Mouse (Mus musculus): ENCODE data around the gene Aff3.

Gene Aff3

DNA sequence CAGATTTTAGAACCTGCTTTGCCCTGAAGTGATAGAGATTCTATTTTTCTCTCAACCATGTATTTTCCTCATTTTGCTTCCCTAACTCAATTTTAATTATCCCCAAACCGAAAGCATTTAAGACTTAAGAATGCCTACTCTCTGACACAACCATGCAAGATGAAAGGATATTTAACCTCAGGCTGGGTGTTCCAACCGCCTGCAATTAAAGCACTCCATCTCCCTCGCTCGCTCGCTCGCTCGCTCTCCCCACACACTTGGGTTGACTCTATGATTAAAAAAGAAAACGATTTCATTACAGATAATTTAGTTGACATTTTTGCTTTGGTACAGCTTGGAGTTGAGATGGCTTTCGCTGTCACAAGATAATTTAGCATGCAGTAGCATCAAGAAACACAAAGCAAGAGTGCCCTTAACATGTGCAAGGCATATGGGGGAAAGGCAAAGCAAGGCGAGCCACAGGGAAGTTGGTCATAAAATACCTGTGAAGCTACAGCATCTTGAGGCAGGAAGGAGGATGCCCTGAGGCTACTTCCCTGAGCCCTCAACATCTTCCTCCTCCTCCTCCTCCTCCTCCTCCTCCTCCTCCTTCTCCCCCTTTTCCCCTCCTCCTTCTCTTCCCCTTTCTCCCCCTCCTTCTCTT, 167.7 kb downstream of the Aff3 start:
- no peak for DNase-seq (ENCODE audit: low read depth, low spot score)

DNA sequence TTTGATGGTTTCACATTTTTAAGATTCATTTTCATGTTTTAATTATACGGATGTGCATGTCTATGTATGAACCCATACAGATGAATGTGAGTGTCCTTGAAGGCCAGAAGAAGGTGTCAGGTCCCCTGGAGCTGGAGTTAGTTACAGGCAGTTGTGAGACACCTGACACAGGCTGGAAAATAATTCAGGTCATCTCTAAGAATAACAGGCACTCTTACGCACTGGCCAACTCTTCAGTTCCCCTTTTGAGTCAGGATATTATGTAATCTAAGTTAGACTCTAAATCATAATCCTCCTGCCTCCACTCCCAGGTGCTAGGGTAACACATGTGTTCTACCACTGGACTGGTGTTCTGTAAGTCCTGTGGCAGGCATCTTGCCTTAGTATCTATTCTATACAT, 169.5 kb downstream of the Aff3 start:
- no peak for DNase-seq (ENCODE audit: low read depth, low spot score)

DNA sequence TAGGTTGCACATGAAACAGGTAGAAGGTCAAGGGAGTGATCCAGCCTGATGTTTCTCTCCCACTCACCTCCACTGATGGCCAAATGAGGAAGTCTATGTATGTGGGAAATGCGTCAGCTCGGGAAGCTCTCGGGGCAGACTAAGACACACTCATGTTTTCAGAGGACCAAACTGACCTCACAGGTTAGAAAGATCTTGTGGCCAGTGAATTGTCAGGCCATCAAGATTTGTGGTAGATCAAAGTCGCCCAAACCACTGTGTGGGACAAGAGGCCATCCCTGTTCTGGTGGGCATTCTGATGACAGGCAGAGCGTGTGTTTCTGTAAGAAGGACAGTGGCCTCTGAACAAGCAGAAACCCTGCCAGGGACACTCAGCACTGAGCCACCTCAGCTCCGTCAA, 175.0 kb downstream of the Aff3 start:
- DNase-seq (ENCODE audit: low read depth, low spot score): no peak

DNA sequence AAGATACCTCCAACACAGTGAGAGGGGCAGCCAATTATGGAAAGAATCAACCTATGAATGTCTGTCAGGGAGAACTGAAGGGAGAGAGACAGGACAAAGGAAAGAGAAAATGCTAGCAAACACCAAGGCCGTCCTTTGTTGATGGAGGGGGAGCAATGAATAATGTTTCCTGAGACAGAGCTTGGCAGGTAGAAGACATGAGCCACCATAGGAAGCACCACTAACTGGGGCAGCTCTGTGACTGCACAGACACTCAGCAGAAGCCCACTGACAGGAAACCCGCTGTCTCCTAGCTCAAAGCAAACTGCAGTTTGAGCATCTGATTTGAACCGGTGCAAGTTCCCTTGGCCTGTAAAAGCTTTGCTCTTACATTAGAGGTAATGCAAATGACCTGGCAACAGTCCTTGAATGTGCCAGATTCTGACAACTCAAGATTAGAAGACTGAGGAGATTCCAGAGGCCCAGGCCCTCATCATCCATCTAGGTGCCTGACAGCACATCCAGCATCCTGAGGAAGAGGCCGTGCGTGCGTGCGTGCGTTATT, 176.0 kb downstream of the Aff3 start:
- peak; percentile 36 for DNase-seq (ENCODE audit: low read depth, low spot score)

DNA sequence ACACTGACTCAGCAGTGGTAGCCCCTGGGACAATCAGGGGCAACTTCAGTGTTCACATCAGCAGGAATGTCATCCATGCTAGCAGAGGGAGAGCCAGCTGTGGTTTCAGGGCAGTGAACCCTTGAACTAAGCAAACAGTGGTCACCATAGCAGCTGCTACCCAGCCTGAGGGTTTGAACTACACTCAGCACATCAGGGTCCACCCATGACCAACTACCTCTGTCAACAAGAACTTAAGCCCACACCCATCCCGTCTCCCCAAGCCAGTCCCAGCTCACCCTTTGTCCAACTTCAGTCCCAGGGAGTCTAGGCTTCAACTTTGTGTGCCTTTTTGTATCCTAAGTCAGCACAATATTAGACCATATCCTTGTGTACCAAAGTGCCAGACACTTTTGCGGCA, 176.9 kb downstream of the Aff3 start:
- DNase-seq (ENCODE audit: low read depth, low spot score): no peak

DNA sequence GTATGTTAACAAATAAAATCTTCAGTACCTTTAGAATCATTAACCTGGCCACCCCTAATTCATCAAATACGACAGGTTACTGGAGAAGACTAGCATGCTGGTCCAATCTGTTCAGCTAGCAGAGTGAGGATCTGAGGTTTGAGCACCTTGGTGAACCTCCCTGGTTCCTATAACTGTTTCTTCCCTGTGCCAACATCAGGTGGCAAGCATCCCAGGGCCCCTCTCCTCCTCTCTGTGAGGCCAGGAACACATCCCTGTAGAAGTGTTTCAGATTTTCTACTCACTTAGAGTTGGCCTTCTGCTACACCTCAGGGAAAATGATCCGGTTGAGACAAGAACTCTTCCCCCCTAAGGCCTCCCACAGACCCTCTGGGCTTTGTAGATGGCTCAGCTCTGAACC, 181.6 kb downstream of the Aff3 start:
- no peak for DNase-seq (ENCODE audit: low read depth, low spot score)

DNA sequence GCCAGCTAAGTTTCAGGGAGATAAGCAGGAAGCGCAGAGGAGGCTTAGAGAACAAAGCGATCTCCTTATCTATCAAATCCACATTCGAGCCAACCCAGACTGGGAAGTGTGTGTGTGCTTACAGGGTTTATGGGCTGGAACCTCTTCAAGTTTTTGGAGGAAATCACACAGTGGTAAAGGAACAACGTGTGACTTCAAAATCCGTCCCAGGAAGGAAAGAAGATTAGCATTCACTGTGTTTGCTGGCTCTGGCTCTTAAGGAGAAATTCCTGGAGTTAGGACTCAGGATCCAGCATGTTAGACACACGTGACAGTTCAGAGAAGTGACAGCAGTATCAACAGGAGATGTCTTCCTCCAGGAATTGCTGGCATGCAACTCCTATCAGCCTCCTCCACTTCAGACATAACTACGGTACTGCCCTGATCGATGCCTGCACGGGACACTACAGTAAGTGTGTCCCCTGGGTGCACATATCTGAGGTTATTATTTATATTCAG, 186.5 kb downstream of the Aff3 start:
- DNase-seq (ENCODE audit: low read depth, low spot score): no peak

DNA sequence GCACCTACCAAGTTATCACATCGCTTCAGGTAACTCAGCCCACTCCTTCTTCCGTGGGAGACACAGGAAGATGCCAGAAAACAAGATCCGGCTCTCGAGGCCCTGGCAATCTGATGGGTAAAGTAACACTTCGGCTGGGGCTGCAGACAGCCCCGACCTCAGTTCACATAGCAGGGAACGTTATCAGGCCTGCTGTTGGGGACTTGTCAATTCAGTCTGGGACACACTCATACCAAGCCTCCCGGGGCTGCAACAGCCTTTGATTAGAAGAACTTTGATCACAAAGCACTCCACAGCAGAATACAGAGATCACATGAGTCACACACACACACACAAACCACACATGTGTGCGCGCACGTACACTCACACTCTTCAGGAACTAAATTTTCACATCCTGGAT, 193.9 kb downstream of the Aff3 start:
- no peak for DNase-seq (ENCODE audit: low read depth, low spot score)

DNA sequence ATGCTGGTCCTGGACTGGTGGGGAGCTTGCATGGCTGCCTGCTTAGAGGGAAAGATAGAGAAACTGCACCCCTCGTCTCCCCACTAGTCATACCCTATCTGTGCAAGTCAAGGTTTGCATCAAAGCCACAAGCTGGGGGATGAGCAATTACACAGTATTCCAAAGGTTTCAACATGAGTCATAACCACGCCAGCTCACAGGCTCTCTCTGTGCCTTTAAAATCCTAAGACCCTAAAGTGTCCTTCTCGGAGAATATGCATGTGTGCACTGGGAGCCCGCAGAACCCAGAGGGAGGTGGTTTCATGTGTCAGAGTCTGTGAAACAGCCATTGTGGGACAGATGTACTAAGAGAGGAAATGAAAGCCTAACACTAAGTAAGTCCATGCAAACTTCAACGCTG, 194.6 kb downstream of the Aff3 start:
- DNase-seq (ENCODE audit: low read depth, low spot score): no peak

DNA sequence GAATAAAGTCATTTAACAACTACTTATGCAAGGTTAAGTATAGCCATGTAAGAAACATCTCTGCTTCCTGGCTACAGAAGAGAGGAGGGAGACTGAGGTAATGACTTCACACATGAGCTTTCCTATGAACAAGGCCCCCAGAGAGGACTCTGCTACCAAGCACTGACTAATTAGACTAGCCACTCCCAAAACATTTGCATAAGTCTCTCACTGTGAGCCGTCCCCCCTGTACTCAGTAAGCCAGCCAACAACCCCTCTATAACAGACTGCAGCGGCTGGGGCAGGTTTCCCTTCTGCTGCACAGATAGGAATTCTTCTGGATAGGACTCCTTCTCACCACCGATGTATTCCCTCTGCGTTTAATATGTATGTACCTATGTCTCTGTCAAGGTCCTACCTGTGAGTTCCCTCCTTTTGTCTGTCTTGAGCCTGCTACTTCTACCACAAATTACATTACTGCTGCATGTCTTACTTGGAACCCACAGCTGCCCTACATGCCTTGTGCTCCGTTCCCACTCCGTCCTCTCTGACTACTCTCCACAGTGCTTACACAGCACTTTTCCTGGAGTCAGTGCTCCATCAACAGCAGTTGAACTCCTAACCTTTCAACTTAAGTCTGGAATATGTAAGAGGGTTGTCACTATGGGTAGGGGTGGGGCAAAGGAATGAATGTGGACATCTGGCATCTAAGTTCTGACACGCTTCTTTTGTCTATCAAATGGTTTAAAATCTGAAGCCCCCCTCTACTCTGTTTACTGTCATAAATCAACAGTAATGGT, 197.3 kb downstream of the Aff3 start:
- DNase-seq (ENCODE audit: low read depth, low spot score): no peak

DNA sequence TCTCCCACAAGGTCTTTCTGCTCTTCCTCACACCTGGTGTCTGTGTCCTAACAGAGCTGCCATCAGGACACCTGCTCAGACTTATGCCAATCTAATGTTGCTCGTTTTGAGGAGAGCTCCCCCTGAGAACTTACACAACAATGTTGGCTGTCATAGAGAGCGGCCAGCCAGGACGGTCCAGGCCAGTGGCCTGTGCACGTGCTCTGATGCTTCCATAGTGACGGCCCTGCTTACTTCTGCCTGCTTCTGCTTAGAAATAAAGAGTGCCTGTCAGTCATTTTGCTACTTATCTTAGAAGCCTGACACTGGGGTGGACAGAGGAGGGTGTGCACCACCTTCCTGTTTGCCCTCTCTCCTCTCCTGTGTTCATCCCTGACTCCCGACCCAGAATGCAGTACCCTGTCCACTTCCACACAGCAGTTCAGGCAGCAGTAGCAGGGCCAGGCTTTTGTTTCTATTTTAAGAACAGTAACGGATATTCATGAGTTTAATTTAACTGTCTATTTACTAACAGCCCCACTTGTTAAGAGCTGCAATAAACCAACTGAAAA, 208.0 kb downstream of the Aff3 start:
- DNase-seq (ENCODE audit: low read depth, low spot score): no peak

DNA sequence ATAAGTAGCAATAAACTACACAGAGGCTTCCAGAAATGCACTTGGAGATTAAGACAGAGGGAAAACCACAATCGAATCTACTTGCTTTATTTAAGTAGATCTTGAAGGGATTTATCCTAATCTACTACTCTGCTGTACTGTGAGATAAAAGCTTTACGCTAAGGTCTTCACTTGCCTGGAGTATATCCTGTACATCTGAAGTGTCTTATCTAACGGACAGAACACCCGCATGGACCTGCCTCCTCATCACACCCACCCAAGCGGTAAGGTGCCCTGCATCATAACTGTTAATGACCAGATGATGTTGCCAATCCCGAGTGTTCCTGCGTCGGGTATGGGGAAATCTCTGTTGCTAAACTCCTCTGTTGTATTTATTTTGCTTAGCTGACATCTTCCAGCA, 209.8 kb downstream of the Aff3 start:
- no peak for DNase-seq (ENCODE audit: low read depth, low spot score)

DNA sequence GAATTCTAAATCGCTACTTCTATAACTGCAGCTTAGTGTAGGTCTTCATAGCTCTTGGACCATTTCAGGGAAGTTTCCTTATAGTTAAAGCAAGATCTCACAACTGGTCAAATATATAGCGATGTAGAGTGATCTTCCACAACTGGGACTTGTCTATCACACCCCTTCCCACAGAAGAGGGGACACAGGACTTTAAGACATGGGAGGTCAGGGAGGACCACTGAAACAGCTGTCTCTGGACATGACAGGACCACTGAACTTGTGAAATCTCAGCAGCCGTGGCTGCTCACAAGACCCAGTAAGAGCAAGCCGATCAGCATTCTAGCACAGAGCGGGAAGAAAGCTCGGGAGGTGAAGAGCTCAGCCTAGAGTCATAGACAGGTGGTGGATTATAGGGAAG, 213.4 kb downstream of the Aff3 start:
- DNase-seq (ENCODE audit: low read depth, low spot score): no peak

DNA sequence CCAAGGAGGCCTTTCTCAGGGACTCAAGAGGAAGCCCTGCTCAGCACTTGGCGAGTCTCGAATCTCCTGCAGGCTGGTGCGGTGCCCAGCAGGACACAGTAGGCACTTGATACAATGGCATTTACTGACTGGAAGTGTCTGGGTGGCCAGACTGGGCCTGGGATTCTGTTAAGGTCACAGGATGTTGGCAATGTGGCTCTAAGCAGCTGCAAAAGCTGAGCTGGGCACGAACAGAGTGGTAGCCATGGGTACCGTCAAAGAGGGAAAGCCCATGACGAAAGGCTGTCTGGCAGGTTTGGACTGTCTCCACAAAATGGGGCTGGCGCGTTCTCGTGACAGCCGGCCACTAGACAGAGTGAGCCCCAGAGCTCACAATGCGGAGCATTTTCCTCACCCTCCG, 214.1 kb downstream of the Aff3 start:
- no peak for DNase-seq (ENCODE audit: low read depth, low spot score)

DNA sequence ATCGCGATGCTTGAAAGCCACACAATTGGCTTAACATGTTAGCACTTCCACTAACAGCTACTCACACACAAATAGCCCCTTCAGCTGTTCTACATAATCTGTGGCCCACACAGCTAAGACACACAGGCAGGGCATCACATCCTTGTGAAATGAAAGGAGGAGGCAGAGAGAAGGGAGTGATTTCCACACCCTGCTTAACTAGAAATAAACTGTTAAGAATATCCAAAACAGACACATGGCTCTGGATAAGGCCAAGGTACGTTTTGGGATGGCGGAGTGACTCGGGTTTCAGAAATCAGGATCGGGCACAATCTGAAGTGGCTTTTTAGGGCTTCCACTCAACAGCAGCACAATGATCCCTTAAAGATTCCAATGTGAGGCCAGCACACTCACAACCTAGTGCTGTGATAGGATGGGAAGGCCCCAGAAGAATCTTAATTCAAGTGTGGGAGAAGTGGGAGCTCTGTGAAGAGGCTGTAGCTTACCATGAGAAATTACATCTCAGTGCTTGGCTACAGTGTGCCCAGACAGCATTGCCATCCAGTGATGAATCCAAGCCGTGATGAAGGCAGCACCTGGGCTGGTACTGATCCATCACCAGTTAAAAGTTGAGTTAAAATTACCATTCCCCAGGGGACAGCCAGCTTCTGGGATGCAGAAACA, 214.8 kb downstream of the Aff3 start:
- DNase-seq (ENCODE audit: low read depth, low spot score): no peak

DNA sequence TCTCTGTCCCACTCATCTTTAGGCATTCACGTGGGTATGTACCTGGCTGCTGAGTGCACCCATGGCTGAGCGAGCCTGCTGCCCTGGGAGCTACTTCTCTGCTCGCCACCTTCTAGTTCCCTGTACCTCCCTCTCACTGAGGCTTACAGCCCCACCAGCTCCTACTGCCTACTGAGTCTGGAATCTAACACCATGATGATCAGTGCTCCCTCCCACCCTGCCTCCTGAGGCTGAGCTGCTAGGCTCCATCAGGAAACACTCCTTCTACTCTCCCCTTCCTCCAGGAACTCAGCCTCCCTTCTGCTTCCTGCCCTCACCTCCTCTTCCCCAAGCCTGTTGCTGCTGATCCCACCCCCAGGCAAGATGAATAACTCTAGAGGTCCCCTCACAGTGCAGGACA, 215.9 kb downstream of the Aff3 start:
- DNase-seq (ENCODE audit: low read depth, low spot score): no peak

DNA sequence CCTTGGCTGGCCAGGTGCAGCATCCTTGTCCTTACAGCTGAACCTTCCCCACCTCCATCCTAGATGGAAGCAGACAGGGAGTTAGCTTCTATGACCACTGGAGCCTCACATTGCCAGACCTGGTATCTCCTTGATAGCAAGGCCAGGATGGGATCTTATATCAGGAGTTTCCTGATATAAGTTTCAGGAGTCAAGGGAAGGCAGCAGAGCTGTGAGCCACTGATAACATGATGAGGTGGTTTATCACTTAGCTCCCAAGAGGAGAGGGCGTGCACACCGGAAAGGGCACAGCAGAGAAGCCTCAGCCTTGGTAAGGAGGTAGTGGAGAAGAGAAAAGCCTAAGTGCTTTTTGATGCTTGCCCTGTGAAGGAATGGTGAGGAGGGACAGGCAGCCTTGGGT, 217.2 kb downstream of the Aff3 start:
- no peak for DNase-seq (ENCODE audit: low read depth, low spot score)

DNA sequence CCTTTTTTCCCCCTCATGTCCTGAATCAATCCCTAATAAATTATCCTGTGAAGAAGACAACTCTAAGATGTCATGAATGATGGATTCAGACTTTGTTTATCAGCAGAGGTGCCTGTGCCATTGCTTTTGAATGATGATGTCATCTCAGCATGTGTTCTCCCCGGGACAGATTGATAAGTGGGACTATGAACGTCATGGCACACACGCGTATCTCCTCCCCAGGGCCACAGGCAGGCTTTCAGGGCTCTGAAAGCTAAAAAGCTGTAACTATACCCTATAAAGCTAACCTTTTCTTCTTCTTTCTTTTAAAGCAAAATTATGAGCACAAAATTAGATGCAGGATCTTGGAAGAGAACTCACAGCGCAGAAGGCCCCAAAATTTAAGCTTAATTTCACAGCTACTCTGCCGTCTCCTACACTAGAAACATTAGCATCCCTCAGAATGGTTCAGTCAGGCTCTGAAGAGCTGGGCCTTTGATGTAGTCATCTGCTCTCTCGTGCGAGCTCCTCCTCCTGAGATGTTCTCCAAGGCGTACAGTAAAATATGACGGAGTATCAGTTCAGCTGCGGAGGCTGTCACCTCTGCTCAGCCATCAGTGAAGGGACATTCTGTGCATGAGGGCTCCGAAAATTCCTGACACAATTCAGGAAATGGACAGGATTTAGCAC, 218.5 kb downstream of the Aff3 start:
- no peak for DNase-seq (ENCODE audit: low read depth, low spot score)

DNA sequence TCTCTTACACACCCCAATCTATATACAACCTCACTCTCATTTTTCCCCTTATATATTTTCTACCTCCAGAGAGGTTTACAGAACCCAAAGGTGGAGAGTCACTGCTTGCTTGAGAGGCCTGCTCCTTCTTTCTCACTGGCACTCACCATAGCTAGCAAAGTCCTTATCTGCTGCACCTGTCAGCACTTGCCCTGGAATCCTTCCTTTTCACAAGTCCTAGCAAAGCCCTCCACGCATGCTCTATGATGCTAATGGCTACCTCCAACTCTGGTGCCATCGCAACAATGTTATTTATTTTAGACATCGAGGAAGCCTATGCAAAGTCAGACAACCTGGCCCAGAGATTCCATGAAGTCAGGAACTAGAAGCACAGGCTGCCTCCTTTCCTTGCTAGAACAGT, 221.9 kb downstream of the Aff3 start:
- DNase-seq (ENCODE audit: low read depth, low spot score): no peak

DNA sequence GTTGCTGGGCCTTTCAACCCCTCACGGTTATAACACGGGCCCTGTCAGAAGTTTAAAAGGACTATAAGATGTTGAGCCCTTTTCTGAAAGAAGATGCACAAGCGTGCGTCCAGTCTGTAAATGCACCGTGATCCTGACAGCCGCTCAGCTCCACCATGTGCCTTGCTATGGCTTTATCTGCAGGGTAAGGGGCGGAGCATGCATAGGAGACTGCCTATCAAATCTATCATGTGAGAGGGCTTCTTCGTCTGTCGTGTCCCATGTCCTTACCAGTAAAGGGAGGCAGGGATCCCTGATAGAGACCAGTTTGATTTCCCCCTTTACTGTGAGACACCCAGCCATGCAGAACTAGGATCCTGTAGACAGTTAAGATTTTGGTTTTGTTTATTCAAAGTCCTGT, 222.3 kb downstream of the Aff3 start:
- DNase-seq (ENCODE audit: low read depth, low spot score): no peak

DNA sequence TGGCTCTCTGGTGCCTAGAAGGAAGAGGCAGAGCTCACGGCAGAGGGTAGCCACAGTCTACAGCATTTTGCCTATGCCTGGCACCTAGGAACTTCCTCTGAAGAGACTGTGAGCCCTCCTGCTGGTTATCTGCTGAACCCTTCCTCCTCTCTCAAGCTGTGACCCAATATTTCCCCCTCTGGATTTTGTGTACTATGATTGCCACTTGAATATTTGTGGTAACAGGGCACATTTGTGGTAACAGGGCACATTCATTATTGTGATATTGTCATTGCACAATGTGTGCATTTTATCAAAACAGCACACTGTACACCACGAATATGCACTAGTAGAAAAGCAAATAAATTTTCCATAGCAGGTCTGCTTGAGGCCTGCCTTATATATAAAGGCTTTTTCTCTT, 223.0 kb downstream of the Aff3 start:
- no peak for DNase-seq (ENCODE audit: low read depth, low spot score)

DNA sequence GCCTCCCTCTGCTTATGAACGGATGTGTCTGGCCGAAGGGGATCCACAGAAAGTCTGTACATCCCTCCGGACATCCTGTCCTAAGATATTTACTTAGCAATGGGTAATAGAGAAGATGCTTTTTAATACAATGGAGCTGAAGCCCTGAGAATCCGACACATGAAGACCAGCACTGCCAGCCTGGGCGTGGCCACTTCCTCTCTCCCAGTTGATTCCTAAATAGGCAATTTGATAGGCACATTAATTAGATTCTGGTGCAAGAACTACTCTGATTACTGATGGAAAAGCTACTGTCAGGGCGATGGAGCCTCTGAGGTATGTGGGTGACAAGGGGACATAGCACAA, 224.3 kb downstream of the Aff3 start:
- DNase-seq (ENCODE audit: low read depth, low spot score): no peak

Data from ZHBTc4 (cell line).